Mouse (Mus musculus): ENCODE measurements around the gene Gfer. TPM values are rescaled to one million over a fixed set of nuclear protein-coding genes. Genes with fewer than 3 reads are reported as not detected.

Gene Gfer
- total and polyA plus RNA-seq, 3 experiments: 15.7 to 149 (median 34.1) TPM

DNA sequence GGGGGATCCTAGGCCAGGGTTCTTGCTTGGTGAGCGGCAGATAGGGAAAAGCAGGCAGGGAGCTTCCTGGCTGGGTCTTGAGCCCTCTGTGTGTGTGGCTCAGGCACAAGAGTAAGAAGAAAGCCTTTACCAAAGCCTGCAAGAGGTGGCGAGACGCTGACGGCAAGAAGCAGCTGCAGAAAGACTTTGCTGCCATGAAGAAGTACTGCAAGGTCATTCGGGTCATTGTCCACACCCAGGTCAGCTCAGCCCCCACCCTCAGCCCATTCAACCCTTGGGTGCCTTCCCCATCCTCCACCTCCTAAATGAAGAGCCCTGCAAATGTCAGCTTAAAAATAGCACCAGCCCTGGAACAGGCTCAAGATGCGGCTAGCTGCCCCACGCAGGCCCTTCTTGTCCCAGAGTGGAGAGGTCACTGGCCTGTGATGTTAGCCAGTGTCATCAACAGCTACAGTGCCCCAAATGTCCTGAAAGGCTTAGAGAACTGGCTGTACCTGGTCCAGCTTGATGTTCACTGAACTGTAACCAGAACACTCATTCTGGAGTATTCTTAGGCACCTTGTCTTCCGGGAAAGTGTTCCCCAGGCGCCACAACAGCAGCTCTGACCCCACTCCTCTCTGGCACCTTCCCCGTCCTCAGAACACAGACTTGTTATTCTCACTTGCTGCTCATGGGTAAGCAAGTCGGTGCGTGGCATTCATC lies 36.4 kb upstream of the Gfer start:
- Histone ChIP-seq H3K4me3 (ENCODE audit: low read depth, low read length) (no peak overlapping the region), H3K9me3 (replicated peaks) (no peaks in the 10 kb centered on the region), H3K36me3 (replicated peaks) (peaks cover 12% of the 10 kb centered on the region), H3K27me3 (ENCODE audit: insufficient read depth, low read length) (peaks cover 25% of the 10 kb centered on the region), H3K4me1 (ENCODE audit: insufficient read depth, low read depth, low read length) (peaks cover 24% of the 10 kb centered on the region)
- DNase-seq (ENCODE audit: low spot score): no peak
- TF ChIP-seq GATA2 (IDR thresholded peaks at IDR 0.05; ENCODE audit: borderline replicate concordance, low read depth, low read length) (no peak), CTCF (IDR thresholded peaks at IDR 0.05; ENCODE audit: low read depth, low read length) (no peak), GATA1 (IDR thresholded peaks at IDR 0.05; ENCODE audit: borderline replicate concordance, low read length) (no peak), TAL1 (conservative IDR thresholded peaks at IDR 0.05; ENCODE audit: low read depth, low read length) (no peak), POLR2AphosphoS5 (IDR thresholded peaks at IDR 0.05; ENCODE audit: insufficient replicate concordance, low read depth, low read length) (no peak)
- ATAC-seq (ENCODE audit: extremely low read depth, insufficient number of reproducible peaks, low FRiP score, poor library complexity, severe bottlenecking): no peak

DNA sequence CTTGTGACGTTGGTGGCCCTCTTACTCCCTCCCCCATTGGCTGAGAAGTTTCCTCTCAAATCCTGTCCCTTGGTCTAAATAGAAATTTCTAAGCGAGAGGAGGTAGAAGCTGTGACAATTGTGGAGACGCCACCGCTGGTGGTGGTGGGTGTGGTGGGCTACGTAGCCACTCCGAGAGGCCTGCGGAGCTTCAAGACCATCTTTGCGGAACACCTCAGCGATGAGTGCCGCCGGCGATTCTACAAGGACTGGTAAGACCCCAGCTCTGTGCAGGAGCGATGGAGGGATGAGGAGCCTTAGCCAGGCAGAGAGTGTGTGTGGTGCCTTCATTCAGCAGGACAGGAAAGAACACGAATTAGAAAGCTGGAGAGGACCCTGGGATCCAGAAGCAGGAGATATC lies 34.8 kb upstream of the Gfer start:
- no peak for TF ChIP-seq TAL1 (conservative IDR thresholded peaks at IDR 0.05; ENCODE audit: low read depth, low read length)
- TF ChIP-seq CTCF (IDR thresholded peaks at IDR 0.05; ENCODE audit: low read depth, low read length): no peak
- TF ChIP-seq GATA2 (IDR thresholded peaks at IDR 0.05; ENCODE audit: borderline replicate concordance, low read depth, low read length): no peak
- no peak for TF ChIP-seq POLR2AphosphoS5 (IDR thresholded peaks at IDR 0.05; ENCODE audit: insufficient replicate concordance, low read depth, low read length)
- no peak for TF ChIP-seq GATA1 (IDR thresholded peaks at IDR 0.05; ENCODE audit: borderline replicate concordance, low read length)
- H3K9me3 ChIP-seq (replicated peaks): no peaks in the 10 kb centered on the region
- H3K4me3 ChIP-seq (ENCODE audit: low read depth, low read length): no peak overlapping the region
- H3K4me1 ChIP-seq (ENCODE audit: insufficient read depth, low read depth, low read length): peaks cover 18% of the 10 kb centered on the region
- no peak for DNase-seq (ENCODE audit: low spot score)
- no peak for ATAC-seq (ENCODE audit: extremely low read depth, insufficient number of reproducible peaks, low FRiP score, poor library complexity, severe bottlenecking)
- peaks cover 12% of the 10 kb centered on the region for H3K36me3 ChIP-seq (replicated peaks)
- H3K27me3 ChIP-seq (ENCODE audit: insufficient read depth, low read length): peaks cover 27% of the 10 kb centered on the region

DNA sequence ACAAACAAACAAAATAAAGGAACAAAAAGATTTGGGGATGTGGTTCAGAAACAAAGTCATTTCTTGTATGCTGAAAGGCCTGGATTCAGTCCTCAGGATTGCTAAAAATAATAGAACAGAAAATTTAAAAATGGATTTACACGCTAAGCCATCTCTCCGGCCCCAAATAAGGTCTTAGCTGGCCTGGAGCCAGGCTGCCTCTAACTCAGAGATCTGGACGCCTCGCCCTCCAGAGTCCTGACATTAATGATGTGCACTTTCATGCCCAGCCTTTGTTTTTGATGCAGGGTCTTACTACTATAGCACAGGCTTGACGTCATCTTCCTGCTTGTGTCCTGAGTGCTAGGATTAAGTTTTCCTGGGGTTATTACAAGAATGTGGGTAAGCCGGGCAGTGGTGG lies 33.1 kb upstream of the Gfer start:
- no peak for TF ChIP-seq GATA2 (IDR thresholded peaks at IDR 0.05; ENCODE audit: borderline replicate concordance, low read depth, low read length)
- TF ChIP-seq TAL1 (conservative IDR thresholded peaks at IDR 0.05; ENCODE audit: low read depth, low read length): no peak
- no peak for TF ChIP-seq POLR2AphosphoS5 (IDR thresholded peaks at IDR 0.05; ENCODE audit: insufficient replicate concordance, low read depth, low read length)
- no peak for TF ChIP-seq GATA1 (IDR thresholded peaks at IDR 0.05; ENCODE audit: borderline replicate concordance, low read length)
- TF ChIP-seq CTCF (IDR thresholded peaks at IDR 0.05; ENCODE audit: low read depth, low read length): no peak
- no peak for ATAC-seq (ENCODE audit: extremely low read depth, insufficient number of reproducible peaks, low FRiP score, poor library complexity, severe bottlenecking)
- Histone ChIP-seq H3K9me3 (replicated peaks) (no peaks in the 10 kb centered on the region), H3K4me1 (ENCODE audit: insufficient read depth, low read depth, low read length) (peaks cover 13% of the 10 kb centered on the region), H3K4me3 (ENCODE audit: low read depth, low read length) (no peak overlapping the region), H3K27me3 (ENCODE audit: insufficient read depth, low read length) (peaks cover 27% of the 10 kb centered on the region), H3K36me3 (replicated peaks) (peaks cover 9% of the 10 kb centered on the region)
- no peak for DNase-seq (ENCODE audit: low spot score)

DNA sequence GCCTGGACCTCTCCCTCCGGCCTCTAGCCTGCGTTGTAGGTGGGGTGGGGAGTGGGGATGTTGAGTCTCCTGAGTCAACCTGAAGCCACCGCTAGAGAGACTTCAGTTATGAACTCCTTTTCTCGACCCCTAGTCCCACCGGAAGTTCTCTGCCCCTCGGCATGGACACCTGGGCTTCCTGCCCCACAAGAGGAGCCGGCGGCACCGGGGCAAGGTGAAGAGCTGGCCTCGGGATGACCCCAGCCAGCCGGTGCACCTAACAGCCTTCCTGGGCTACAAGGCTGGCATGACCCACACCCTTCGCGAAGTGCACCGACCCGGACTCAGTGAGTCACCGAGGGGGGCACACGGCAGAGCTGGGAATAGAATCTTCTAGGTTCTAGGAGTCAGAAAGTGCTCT lies 32.2 kb upstream of the Gfer start:
- H3K36me3 ChIP-seq (replicated peaks): peaks cover under 1% of the 10 kb centered on the region
- H3K27me3 ChIP-seq (ENCODE audit: insufficient read depth, low read length): peaks cover 24% of the 10 kb centered on the region
- no peak for ATAC-seq (ENCODE audit: extremely low read depth, insufficient number of reproducible peaks, low FRiP score, poor library complexity, severe bottlenecking)
- DNase-seq (ENCODE audit: low spot score): no peak
- H3K9me3 ChIP-seq (replicated peaks): no peaks in the 10 kb centered on the region
- H3K4me3 ChIP-seq (ENCODE audit: low read depth, low read length): no peak overlapping the region
- no peak for TF ChIP-seq GATA2 (IDR thresholded peaks at IDR 0.05; ENCODE audit: borderline replicate concordance, low read depth, low read length)
- TF ChIP-seq GATA1 (IDR thresholded peaks at IDR 0.05; ENCODE audit: borderline replicate concordance, low read length): no peak
- TF ChIP-seq POLR2AphosphoS5 (IDR thresholded peaks at IDR 0.05; ENCODE audit: insufficient replicate concordance, low read depth, low read length): no peak
- TF ChIP-seq TAL1 (conservative IDR thresholded peaks at IDR 0.05; ENCODE audit: low read depth, low read length): no peak
- TF ChIP-seq CTCF (IDR thresholded peaks at IDR 0.05; ENCODE audit: low read depth, low read length): no peak
- peaks cover 17% of the 10 kb centered on the region for H3K4me1 ChIP-seq (ENCODE audit: insufficient read depth, low read depth, low read length)

DNA sequence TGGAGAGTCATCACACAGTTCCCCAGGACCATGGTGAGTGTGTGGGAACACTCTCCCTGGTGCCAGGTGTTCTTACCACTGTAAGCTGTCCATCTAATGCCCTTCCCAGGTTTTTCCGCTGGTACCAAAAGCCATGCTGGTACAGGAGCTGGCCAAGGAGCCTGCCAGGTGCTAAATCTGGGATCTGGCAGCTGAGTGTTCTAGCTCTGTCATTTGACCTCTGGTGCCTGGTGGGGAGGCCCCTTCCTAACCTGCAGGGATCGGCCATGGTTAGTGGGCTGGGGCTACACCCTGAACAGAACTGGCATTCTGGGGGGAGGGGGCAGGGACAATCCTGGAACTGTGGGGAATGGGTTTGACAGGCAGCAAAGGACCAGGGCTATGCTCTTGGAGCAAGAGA lies 31.7 kb upstream of the Gfer start, which contains the start of gene Rpl3l:
Gene Rpl3l (plus strand): TSS at position 203 of the 400 bp plus-strand sequence.
- H3K36me3 ChIP-seq (replicated peaks): peaks cover 1% of the 10 kb centered on the region
- no peak for DNase-seq (ENCODE audit: low spot score)
- H3K4me1 ChIP-seq (ENCODE audit: insufficient read depth, low read depth, low read length): peaks cover 21% of the 10 kb centered on the region
- ATAC-seq (ENCODE audit: extremely low read depth, insufficient number of reproducible peaks, low FRiP score, poor library complexity, severe bottlenecking): no peak
- H3K9me3 ChIP-seq (replicated peaks): no peaks in the 10 kb centered on the region
- peaks cover 23% of the 10 kb centered on the region for H3K27me3 ChIP-seq (ENCODE audit: insufficient read depth, low read length)
- no peak for TF ChIP-seq CTCF (IDR thresholded peaks at IDR 0.05; ENCODE audit: low read depth, low read length)
- no peak for TF ChIP-seq POLR2AphosphoS5 (IDR thresholded peaks at IDR 0.05; ENCODE audit: insufficient replicate concordance, low read depth, low read length)
- no peak for TF ChIP-seq GATA2 (IDR thresholded peaks at IDR 0.05; ENCODE audit: borderline replicate concordance, low read depth, low read length)
- TF ChIP-seq GATA1 (IDR thresholded peaks at IDR 0.05; ENCODE audit: borderline replicate concordance, low read length): no peak
- no peak for TF ChIP-seq TAL1 (conservative IDR thresholded peaks at IDR 0.05; ENCODE audit: low read depth, low read length)
- no peak within 1 kb of the TSS for H3K4me3 ChIP-seq (ENCODE audit: low read depth, low read length)

DNA sequence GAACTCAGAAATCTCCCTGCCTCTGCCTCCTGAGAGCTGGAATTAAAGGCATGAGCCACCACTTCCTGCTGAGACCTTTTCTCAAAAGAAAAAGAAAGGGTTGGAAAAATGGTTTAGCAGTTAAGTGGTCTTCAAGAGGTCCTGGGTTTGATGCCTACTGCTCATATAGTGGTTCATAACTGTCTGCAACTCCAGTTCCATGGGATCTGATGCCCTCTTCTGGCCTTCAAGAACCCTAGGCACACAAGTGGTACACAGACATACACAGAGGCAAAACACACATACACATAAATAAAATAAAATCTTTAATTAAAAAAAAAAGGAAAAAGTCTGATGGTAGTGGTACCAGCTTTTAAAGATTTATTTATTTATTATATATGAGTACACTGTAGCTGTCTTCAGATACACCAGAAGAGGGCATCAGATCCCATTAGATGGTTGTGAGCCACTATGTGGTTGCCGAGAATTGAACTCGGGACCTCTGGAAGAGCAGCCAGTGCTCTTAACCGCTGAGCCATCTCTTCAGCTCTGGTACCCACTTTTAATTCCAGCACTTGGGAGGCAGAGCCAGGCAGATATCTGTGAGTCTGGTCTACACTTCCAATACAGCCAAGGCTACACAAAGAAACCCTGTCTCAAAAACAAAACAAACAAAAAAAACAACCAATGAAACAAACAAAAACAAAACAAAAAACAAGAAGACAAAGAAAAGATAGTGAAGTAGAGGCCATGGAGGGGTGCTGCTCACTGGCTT lies 29.9 kb upstream of the Gfer start:
- TF ChIP-seq POLR2AphosphoS5 (IDR thresholded peaks at IDR 0.05; ENCODE audit: insufficient replicate concordance, low read depth, low read length) (no peak), GATA2 (IDR thresholded peaks at IDR 0.05; ENCODE audit: borderline replicate concordance, low read depth, low read length) (no peak), CTCF (IDR thresholded peaks at IDR 0.05; ENCODE audit: low read depth, low read length) (no peak; the same call in 1 of the 2 replicates), GATA1 (IDR thresholded peaks at IDR 0.05; ENCODE audit: borderline replicate concordance, low read length) (no peak)
- peaks cover 17% of the 10 kb centered on the region for H3K36me3 ChIP-seq (replicated peaks)
- no peaks in the 10 kb centered on the region for H3K9me3 ChIP-seq (replicated peaks)
- peaks cover 33% of the 10 kb centered on the region for H3K4me1 ChIP-seq (ENCODE audit: insufficient read depth, low read depth, low read length)
- DNase-seq (ENCODE audit: low spot score): no peak
- no peak for ATAC-seq (ENCODE audit: extremely low read depth, insufficient number of reproducible peaks, low FRiP score, poor library complexity, severe bottlenecking)
- H3K4me3 ChIP-seq (ENCODE audit: low read depth, low read length): no peak overlapping the region
- peaks cover 17% of the 10 kb centered on the region for H3K27me3 ChIP-seq (ENCODE audit: insufficient read depth, low read length)
